Mouse (Mus musculus): ENCODE measurements around the gene Alox15.
A peak's percentile ranks its signal among the peaks of the same experiment; 100 is the strongest.

Gene Alox15

DNA sequence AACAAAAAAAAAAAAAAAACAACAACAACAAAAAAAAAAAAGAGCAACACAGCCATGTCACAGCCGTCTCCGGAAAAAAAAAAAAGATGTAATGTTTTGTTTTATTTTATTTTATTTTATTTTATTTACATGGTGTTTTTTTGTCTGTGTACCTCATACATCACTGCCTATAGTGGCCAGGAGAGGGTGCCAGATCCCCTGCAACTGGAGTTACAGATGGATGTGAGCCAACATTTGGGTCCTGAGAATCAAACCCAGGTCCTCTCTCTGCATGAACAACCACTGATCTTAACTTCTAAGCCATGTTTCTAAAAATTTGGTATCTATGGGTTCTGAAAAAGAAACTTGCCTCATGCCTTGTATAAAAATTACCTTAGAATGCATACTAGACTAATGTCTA lies 43.5 kb downstream of the Alox15 start:
- peak; percentile 53 for DNase-seq (ENCODE audit: low read depth, low spot score)

- no peak for DNase-seq (ENCODE audit: low read depth, low spot score)
Observed at GRCm38 (mm10) chr11:70306159-70306558, 45.7 kb downstream of the Alox15 start.

GRCm38 (mm10) chr11:70302293-70302692 lies 49.5 kb downstream of the Alox15 start:
- no peak for DNase-seq (ENCODE audit: low read depth, low spot score)

GRCm38 (mm10) chr11:70297836-70298454 lies 53.9 kb downstream of the Alox15 start:
- DNase-seq (ENCODE audit: low read depth, low spot score): no peak

GRCm38 (mm10) chr11:70297405-70297804 lies 54.4 kb downstream of the Alox15 start:
- DNase-seq (ENCODE audit: low read depth, low spot score): no peak

All from ZHBTc4 (cell line).